Mouse (Mus musculus) cortical plate, adult 2 months (tissue): ENCODE data around the gene Oasl1.

Source experiments
- CTCF ChIP-seq: fragments of 200-500 bp; IDR thresholded peaks from 2 replicates; pipeline ENCODE4 v1.5.1; 2011; ENCODE audit warnings: mild to moderate bottlenecking, control low read depth, low read length; ENCODE audit not compliant: insufficient read depth; ENCODE audit errors: extremely low read depth
- POLR2A ChIP-seq: fragments of 200-500 bp; IDR thresholded peaks from 2 replicates; pipeline ENCODE4 v1.6.1; 2011; ENCODE audit warnings: mild to moderate bottlenecking, low read length, control low read depth; ENCODE audit not compliant: insufficient read depth; ENCODE audit errors: extremely low read depth

GRCm38 (mm10) chr5:114895542-114895941 is 27.5 kb upstream of the Oasl1 start:
- TF ChIP-seq CTCF (no peak), POLR2A (no peak)
